Mouse (Mus musculus): Measurements from ENCODE around the gene Spryd4.
"Not testable (repeated sequence)": the region's sequence is repeated elsewhere in the genome, so short reads cannot be mapped to it uniquely, and the experiment has no call there.

Gene Spryd4

DNA sequence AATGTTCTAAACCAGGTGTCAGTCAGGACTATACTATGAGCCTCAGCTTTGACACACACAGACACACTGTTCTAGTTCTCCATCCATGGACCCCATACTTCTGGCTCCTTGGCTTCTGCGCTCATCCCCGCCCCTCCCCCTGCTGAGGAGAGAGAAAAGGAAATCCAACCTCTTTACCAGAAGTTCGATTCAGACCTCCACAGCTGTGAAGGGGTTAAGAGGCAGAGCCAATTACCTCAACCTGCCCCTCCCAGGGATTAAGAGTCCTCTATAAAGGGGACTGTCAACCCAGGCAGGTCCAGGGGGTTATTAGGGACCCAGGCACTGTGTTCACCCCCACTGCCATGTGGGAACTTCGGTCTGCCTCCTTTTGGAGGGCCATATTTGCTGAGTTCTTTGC is 13.9 kb upstream of the Spryd4 start, which contains the start of gene Mip:
Mip (plus strand) TSS at position 301 of the 400 bp plus-strand sequence.
- ATAC-seq (ENCODE audit: low TSS enrichment): no peak

- no peak for ATAC-seq (ENCODE audit: low TSS enrichment)
Observed at GRCm38 (mm10) chr10:128225064-128225463, 13.5 kb upstream of the Spryd4 start.

- ATAC-seq (ENCODE audit: low TSS enrichment): no peak
Observed at GRCm38 (mm10) chr10:128221533-128222286, 10.1 kb upstream of the Spryd4 start.

GRCm38 (mm10) chr10:128218387-128219117 is 6.9 kb upstream of the Spryd4 start:
- no peak for ATAC-seq (ENCODE audit: low TSS enrichment)

GRCm38 (mm10) chr10:128214981-128215380 is 3.4 kb upstream of the Spryd4 start:
- no peak for ATAC-seq (ENCODE audit: low TSS enrichment)

DNA sequence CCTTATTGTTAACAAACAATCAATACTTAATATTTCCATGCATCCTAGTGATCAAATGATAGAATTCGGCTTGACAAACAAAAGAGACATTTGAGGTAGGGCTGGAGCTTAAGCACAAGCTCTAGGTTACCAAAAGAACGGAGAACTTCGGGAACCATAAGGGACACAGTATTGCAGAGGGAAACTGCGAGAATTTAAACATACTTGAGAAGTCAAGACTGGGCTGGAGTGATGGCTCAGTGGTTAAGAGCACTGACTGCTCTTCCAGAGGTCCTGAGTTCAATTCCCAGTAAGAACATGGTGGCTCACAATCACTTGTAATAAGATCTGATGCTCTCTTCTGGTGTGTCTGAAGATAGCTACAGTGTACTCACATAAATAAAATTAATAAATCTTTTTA is 2.5 kb upstream of the Spryd4 start:
- ATAC-seq (ENCODE audit: low TSS enrichment): not testable (repeated sequence)

DNA sequence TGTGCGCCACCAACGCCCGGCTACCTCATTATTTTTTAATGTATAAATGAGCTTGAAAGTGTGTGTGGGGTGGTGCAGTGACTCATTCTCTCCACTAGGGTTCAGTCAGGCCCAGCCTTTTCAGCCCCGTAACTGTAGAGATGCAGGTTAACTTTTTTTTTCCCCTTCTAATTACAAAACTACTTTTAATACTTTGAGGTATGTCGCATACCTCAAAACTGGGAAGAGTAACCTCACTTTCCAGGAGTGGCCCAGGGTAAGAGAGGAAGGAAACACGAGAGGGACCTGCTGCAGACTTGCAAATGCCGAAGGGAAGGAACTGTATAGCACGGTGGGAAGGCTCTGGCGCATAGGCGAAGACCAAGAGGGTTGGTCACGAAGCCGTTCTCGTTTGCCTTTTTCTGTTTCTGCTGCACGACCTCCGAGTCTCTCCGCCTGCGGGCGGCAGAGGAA is 1.3 kb upstream of the Spryd4 start:
- peak; percentile 50 for ATAC-seq (ENCODE audit: low TSS enrichment)

DNA sequence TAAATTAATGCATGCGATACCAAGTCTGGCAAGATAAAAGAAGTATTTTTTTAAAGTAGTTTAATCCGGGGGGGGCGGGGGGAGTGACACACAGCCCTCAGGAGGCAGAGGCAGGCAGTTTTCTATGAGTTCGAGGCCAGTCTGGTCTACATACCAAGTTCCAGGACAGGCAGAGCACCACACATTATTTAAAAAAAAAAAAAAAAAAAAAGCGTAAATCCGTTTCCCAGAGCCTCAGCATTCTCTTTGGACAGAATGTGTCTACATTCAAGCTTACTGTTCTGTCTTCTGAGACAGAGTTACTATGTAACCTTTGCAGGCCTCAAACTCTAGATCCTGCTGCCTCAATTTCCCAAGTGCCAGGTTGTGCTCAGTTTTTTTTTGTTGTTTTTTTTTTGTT is 541 bp upstream of the Spryd4 start:
- no peak for ATAC-seq (ENCODE audit: low TSS enrichment)

GRCm38 (mm10) chr10:128210954-128211353 is 653 bp downstream of the Spryd4 start:
- ATAC-seq (ENCODE audit: low TSS enrichment): no peak

GRCm38 (mm10) chr10:128210131-128210530 is 1.5 kb downstream of the Spryd4 start:
- no peak for ATAC-seq (ENCODE audit: low TSS enrichment)

DNA sequence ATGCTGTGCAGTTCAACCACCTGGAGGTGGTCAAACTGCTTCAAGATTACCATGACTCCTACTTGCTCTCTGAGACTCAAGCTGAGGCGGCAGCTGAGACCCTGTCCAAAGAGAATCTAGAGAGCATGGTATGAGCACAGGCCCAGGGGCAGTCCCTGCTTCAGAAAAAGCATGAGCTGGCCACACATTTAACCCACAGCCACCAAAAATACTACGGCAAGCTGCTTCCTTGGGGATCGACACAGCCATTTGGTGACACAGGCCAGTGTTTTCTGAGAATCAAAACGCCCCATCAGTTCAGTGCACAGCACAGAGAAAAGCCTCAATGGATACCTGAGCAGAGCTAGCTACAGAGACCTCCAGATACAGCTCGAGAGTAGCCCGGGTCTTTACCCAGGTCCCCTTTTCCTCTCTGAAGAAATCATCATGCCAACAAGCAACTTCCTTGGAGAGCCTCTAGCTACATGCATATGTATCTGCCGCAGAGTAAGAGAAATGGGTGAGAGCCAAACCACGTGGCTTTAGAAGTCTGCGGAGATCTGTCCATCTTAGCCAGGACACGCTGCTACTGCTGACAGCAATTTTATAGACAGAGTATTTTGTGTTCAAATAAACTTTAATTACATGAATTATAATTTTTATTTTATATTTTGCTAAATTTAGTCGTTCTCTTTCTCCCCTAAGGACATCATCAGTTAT is 2.1 kb downstream of the Spryd4 start:
- ATAC-seq (ENCODE audit: low TSS enrichment): no peak

DNA sequence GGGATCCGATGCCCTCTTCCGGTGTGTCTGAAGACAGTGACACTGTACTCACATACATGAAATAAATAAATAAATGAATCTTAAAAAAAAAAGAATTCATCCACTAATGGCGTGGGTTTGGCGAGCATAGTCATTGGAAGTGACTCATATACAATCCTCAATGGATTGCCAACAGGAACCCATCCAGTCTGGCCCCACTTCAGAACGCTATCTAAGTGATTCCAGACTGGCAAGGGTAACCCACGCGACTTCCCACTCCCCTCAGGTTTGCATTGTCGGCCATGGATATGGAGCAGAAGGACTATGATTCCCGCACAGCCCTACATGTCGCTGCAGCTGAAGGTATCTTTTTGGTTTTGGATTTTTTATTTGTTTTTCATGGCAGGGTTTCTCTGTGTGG is 3.3 kb downstream of the Spryd4 start:
- no peak for ATAC-seq (ENCODE audit: low TSS enrichment)

- ATAC-seq (ENCODE audit: low TSS enrichment): no peak
Observed at GRCm38 (mm10) chr10:128204941-128205340, 6.7 kb downstream of the Spryd4 start.

DNA sequence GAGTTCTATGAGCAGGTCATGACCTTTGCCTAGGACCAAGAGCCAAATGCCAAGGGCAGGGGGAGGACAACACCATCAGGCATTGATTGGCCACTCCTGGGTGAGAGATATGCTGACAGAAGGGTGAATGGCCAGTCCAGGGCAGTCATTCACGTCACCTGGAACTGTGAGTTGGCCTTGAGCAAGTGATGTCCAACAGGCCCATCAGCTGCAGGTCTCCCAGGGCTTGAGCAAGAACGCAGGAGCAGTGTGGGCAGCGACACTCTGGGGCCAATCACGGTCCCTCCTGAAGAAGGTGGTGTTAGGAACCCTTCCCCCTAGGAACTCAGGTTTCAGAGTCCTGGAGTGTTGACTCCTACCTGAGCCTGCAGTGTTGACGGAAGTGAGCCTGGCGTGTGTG is 9.8 kb downstream of the Spryd4 start:
- no peak for ATAC-seq (ENCODE audit: low TSS enrichment)

DNA sequence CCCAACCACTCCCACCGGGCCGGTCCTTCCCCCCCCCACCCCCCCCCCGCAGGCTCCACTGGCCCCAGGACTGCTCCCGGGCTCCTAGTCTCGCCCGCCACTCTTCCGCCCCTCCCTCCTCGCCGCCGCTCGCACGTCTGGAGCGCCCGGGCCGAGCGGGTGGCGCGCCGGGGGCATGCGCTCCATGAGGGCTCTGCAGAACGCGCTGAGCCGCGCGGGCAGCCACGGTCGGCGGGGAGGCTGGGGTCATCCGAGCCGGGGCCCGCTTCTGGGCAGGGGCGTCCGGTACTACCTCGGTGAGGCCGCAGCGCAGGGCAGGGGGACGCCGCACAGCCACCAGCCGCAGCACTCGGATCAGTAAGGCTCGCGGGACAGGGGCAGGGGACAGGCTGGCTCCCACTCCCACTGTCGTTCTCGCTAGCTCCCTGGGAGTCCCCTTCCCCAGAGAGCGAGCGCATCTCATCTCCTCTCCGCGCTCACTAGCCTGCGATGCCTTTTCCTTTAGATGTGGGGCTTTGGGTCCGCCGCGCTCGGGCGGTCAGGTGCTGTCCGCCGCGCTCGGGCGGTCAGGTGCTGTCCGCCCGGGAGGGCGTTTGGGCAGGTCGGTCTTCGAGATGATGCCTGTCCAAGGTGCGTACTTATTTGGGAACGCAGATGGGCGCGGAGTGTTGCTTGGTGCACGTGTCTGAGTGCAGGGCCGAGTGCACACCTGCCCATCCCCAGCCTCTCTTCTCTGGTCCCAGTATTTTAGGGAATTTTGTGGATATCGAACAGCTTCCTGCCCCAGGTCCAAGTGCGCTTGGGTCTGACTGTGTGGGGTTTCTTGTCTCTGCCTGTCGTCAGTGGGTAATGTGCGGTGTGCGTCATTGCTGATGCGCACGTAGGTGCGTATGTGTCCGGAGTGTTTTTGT is 16.8 kb downstream of the Spryd4 start:
- ATAC-seq (ENCODE audit: low TSS enrichment): peak; percentile 78

GRCm38 (mm10) chr10:128194024-128194550 is 17.5 kb downstream of the Spryd4 start, which contains the start of gene Gls2:
Gls2 (plus strand) TSS chr10:128194457.
- peak; percentile 95 for ATAC-seq (ENCODE audit: low TSS enrichment)

GRCm38 (mm10) chr10:128193113-128193512 is 18.5 kb downstream of the Spryd4 start:
- no peak for ATAC-seq (ENCODE audit: low TSS enrichment)

GRCm38 (mm10) chr10:128192030-128192766 is 19.4 kb downstream of the Spryd4 start:
- ATAC-seq (ENCODE audit: low TSS enrichment): not testable (repeated sequence)

DNA sequence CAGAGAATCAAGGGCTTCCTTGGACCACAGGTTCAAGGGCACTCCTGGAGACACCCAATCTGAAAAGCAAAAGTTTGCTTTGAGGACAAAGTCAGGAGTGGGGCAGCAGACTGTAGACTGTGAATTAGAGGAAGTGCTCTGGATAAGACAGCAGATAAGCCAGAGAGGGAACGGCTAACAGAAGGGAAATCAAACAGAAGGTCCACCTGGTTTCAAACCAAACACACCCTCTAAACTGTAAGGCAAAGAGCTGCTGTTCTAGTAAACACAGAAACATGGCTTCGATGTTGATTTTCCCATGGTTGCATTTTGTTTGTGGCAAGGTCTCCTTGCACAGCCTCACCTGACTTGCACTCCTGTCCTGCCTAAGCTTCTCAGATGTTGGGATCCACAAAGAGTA is 20.1 kb downstream of the Spryd4 start:
- no peak for ATAC-seq (ENCODE audit: low TSS enrichment)

GRCm38 (mm10) chr10:128188242-128188877 is 23.2 kb downstream of the Spryd4 start:
- no peak; the same call in 1 of the 2 replicates for ATAC-seq (ENCODE audit: low TSS enrichment)

Data from frontal cortex, adult (tissue).